Mouse (Mus musculus): Measurements from ENCODE around the gene Plekhg4.

Gene Plekhg4

DNA sequence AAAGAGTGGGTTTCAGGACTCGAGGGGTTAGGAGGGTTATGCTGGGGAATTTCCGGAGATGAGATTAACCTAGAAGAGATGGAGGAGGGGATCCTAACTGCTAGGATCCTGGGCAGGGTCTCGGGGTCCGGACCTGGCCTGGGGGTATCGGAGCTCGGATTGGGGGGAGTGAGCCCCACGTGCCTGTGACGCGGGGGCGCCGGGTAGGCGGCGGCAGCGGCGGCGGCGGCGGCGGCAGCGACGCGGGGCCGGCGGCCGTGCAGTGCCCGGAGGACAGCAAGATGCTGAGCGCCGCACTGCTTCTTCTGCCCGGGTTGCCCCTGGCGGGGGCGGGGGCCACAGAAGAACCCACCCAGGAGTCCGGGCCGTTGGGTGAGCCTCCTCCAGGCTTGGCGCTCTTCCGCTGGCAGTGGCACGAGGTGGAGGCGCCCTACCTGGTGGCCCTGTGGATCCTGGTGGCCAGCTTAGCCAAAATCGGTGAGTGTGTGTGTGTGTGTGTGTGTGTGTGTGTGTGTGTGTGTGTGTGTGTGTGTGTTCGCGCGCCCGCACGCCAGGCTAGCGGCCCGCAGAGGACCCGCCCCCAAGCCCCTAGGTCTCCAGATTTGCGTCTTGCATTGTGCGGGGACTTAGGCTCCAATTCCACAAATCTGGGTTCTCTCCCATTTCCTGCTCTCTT, 23.8 kb upstream of the Plekhg4 start:
- peak; percentile 24 to 44 for DNase-seq (ENCODE audit: low spot score in 2 of 2)

DNA sequence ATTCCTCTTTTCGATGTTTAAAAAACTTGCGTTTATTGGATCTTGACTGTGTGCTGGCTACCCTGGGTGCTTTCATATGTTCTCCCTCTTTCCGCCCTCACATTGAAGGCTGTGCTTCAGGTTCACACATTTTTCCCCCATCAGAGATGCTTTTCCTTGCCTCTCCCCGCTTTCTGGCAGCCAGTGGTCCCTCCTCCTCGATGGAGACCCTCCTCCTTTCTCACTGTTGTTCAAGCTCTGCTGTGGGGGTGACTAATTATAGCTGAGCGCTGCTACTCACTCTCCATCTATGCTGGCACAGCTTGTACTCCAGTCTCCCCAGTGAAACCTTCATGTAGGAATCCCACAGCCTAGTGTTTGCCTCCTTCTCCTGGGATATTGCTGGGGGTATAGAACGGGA, 22.9 kb upstream of the Plekhg4 start:
- DNase-seq (ENCODE audit: low spot score in 2 of 2), result peak; percentile 10 to 36

DNA sequence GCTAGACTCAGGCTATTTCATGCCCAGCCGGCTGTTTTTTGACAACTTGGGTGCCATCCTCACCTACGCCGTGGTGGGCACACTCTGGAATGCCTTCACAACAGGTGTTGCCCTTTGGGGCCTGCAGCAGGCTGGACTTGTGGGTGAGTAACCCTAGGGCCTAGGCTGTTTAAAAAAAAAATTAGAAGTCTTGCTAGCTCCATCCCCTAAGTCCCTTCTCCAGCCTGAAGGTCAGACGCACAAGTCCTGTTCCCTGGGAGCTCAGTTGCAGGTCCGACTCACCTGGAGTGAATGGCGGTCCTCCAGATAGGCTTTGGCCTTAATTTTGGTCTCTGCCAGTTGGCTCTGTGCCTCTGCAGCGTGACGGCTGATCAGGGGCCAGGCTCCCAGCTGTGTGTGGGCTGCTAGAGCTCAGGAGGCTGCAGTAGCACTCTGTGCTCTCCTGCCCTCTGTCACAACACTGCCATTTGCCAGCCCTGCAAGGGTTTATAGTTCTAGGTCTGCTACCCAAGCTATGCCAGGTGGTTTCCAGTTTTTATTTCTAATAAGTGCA, 19.4 kb upstream of the Plekhg4 start:
- DNase-seq (ENCODE audit: low spot score in 2 of 2), result no peak

DNA sequence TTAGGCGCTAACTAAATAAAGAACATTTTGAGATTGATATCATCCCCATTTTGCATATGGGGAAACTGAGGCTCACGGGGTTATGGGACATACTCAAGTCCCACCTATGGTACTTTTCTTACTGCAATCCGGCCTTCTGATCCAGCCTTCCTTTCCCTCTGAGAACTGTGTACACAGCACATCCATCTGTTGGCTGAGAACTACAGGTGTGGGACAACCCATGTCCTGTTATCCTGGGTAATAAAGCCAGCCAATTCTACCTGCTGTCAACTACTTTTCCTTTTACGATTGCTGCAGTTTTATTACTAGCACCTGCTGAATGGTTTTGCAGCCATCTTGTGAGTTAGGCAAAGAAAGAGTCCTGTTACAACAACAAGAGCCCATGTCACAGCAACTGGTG, 18.5 kb upstream of the Plekhg4 start:
- no peak for DNase-seq (ENCODE audit: low spot score in 2 of 2)

DNA sequence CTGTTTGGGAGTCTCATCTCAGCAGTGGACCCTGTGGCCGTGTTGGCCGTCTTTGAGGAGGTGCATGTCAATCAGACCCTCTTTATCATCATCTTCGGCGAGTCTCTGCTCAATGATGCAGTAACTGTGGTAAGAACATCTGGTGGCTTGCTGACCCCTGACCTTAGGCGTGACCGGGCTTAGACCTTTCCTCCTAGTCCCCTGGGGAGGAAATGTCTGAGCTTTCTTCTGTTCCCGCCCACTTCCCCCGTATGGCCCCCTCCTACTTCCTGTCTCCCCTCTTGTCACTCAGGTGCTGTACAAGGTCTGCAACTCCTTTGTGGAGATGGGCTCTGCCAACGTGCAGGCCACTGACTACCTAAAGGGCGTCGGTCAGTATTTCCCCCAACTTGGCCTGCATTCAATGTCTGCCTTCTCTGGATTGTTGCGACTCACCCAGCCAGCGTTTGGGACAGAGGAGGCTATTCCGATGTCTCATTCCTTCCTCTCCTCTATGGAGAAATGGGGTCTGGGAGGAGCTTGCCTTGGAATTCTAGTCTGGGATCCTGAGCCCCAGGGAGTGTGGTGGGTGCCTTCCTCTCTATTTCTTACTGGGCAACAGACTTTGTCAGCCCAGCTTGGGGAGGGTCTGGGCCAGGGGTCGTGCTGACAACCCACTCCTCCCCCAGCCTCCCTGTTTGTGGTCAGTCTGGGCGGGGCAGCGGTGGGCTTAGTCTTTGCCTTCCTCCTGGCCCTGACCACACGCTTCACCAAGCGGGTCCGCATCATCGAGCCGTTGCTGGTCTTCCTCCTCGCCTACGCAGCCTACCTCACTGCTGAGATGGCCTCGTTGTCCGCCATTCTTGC, 17.7 kb upstream of the Plekhg4 start:
- DNase-seq (ENCODE audit: low spot score in 2 of 2), result no peak

DNA sequence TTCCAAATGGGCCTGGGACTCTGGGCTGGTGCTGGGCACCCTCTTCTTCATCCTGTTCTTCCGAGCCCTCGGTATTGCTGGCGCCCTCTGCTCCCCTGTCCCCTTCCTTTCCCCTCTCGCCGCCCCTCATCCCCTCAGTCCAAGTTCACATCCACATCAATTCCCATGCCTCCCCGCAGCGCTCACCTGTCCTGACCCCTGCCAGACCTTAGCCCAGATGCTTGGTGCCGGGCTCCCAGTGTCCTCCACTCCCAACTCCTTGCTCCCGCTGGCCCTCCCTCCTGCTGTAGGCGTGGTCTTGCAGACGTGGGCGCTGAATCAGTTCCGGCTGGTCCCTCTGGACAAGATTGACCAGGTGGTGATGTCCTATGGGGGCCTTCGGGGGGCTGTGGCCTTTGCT, 16.4 kb upstream of the Plekhg4 start:
- no peak for DNase-seq (ENCODE audit: low spot score in 2 of 2)

DNA sequence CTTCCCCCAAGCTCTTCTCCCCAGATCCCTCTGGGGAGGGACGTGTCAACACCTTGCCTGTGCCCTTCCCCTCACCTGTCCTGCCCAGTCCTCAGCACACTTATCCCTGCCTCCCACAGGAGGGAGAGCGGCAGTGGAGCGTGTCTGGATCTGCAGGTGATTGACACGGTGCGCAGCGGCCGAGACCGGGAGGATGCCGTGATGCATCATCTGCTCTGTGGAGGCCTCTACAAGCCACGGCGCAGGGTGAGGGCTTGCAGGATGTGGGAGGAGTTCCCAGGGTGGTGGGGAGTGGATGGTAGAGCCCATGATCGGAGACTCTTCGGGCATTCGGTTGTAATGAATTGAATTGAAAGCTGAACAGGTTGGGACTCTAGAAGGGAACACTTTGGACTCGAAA, 13.9 kb upstream of the Plekhg4 start:
- DNase-seq (ENCODE audit: low spot score in 2 of 2), result no peak

DNA sequence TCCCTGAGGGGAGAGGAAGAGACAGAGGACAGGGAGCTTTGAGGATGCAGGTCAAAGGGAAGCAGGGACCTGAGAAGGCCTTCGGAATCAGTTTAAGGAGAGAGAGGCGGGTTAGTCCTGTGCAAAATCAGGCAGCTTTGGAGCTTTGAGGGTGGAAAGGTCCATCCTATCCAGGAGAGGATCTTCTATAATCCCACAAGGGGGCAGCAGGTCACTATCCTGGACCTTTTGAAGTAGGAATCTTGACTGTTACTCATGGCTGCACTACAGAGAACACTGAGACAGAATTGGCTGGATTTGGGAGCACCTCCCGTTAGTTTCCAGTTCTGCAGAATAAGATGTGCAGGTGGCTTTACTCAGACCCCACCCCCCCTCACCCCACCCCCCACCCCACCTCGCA, 13.4 kb upstream of the Plekhg4 start:
- no peak for DNase-seq (ENCODE audit: low spot score in 2 of 2)

DNA sequence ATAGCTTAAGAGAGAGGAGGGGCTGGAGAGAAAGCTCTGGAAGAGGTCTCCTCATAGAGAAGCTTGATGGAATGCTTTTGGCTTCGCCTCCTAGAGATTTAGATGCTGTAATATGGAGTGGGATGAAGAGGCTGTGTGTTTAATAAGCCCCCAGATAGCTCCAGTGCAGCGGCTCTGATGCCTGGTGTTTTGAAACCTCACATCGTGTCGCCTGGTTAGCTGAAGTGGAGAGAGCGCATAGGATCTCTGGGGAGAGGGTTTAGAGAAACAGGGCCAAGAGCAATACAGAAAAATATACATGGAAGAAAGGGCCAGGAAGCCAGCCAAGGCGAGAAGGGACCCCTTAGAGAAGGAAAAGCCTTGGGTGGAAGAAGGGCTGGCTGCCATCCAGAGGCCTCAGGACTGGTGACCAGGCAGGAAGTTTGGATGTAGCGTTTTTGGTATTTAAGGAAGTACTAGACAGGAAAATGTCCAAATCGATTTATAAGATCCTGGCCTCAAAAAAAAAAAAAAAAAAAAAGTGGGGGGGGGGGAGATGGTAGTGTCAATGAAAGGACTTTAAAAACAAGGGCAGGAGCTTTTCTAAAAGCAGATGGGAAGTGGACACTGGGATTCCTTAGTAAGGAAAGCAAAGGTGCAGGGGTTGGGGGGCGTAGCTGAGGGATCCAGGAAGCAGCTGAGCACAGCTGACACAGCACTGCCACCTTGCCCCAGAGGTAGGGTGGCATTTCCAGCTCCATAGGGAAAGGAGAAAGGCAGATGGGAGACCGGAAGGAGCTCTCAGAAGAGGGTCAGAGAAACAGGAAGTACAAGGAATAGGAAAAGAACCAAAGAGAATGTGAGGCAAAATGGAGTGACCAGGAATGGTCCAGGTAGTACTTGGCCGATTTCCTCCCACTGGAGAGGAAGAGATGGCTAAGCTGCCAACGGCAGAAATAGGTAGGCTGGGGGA, 11.0 kb upstream of the Plekhg4 start:
- no peak for DNase-seq (ENCODE audit: low spot score in 2 of 2)

DNA sequence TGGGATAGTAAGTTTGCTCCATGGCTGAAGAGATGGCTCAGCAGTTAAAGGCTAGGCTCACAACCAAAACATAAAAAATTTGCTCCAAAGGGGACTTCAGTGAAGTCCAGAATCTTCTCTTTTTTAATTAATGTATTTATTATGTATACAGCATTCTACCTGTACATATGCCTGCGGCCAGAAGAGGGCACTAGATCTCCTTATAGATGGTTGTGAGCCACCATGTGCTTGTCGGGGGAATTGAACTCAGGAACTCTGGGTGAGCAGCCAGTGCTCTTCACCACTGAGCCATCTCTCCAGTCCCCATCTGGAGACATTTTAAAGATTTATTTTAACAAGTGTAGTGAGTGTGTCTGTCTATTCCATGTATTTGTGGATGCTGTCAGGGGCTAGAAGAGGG, 6.0 kb upstream of the Plekhg4 start:
- DNase-seq (ENCODE audit: low spot score in 2 of 2), result no peak

DNA sequence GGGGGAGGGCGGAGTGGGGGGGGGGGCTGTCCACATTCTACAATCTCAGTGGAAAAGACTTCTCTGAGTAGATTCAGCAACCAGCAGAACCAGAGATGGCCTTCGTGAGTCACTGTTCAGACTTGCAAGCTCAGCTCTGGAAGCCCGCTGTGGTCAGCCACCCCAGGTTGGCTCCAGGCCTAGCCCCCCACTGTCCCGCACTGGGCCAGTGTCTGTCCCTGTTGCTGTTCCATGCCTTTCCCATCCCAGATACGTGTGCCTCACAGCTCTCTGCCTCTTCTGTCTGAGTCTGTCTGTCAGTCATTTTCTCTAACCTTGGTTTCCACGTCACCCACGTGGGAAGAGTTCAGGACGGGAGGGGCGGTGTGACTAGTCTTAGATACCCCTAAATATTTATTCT, 601 bp upstream of the Plekhg4 start:
- no peak for DNase-seq (ENCODE audit: low spot score in 2 of 2)

DNA sequence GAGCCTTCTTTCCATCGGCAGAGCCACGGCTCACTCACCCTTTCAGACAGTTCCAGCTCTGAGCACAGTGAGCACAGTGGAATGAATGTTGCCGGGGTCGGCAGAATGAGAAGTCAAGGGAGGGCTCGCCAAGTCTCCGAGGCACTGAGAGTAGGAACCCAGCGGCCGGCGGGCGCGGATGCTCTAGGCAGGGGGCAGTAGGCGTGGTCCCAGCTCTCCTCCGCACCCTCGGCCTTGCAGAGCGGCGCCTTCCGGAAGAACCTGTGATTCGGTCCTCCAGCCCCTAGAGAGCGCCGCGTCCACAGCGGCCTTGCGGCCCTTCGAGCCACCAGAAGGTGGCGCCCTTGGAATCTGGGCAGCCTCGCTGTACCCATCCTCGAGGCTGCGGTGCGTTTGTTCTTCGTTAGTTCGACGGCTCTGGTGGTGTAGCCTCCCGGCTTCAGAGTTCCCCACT, 1.5 kb downstream of the Plekhg4 start:
- no peak for DNase-seq (ENCODE audit: low spot score in 2 of 2)

DNA sequence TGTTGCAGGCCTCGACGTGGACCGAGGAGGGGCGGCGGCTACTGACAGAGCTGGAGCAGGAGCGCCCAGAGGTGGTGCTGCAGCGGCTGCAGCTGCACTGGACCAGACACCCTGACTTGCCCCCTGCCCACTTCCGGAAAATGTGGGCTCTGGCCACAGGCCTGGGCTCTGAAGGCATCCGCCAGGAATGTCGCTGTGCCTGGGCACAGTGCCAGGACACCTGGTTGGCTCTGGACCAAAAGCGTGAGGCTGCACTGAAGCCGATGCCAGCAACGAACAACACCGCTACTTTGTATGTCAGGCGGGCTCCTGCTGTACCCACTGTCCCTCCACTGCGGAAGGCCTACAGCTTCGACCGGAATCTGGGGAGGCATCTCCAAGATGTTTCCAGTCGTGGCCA, 5.6 kb downstream of the Plekhg4 start:
- DNase-seq (ENCODE audit: low spot score in 2 of 2), result peak in 1 of 2 experiments; percentile 12

DNA sequence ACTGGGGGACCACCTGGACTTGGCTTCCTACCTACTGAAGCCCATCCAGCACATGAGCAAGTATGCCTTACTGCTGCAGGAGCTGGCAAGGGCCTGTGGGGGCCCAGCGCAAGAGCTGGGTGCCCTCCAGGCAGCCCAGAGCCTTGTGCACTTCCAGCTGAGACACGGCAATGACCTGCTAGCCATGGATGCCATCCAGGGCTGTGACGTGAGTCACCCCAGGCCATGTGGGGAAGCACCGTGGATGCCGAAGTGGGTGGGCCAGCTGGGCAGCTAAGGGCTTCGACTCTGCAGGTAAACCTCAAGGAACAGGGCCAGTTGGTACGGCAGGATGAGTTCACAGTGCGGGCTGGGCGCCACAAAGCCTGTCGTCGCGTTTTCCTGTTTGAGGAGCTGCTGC, 7.2 kb downstream of the Plekhg4 start:
- no peak for DNase-seq (ENCODE audit: low spot score in 2 of 2)

DNA sequence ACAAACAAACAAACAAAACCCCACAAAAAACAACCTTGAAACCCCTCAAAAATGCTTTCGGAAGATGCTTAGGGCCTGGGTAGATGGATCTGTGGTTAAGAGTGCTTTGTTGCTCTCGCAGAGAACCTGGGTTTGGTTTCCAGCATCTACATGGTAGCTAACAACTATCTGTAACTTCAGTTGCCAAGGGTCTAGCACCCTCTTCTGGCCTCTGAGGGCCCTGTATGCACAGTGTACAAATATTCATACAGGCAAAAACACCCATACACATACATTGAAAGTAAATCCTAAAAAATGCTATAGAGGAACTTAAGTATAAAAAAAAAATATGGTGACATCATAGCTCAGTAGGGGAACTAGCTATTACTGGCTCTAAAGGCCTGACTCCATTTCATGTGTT, 11.0 kb downstream of the Plekhg4 start:
- DNase-seq (ENCODE audit: low spot score in 2 of 2), result no peak

DNA sequence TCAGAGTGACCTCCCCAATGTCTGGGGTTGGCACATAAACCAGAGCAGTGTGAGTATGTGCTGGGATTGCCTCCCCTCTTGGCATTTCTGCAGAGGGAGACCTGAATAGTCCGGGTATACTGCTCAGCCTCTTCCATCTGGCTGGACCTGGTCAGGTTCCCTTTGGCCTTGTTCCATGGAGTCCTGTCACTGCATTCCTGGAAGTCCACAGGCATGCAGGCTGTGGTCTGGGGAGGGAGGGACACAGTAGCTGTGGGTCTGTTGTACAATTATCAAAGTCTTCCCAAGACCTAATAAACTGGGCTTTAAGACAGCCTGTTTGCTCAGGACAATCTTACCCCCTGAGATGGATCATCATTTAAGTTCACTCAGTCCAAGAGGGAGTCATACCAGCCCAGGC, 14.1 kb downstream of the Plekhg4 start:
- DNase-seq (ENCODE audit: low spot score in 2 of 2), result no peak

DNA sequence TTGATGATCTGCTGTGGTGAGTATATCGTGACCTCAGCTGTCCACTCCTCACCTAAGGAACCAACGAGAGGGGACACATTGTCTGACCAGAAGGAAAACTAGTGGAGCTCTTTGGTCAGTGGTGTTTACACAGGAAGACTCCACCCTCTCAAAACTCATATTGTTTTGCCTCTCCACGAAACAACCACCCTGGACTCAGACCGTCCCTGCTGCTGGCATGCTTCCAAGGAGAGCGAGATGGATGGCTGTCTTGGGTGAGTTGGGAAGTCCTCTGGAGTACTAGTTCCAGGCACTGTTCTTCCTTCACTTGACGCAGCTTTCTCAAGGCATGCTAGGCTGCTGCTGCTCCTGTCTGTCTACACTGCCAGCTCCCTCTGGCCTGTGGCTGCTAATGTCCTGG, 16.0 kb downstream of the Plekhg4 start:
- no peak for DNase-seq (ENCODE audit: low spot score in 2 of 2)

DNA sequence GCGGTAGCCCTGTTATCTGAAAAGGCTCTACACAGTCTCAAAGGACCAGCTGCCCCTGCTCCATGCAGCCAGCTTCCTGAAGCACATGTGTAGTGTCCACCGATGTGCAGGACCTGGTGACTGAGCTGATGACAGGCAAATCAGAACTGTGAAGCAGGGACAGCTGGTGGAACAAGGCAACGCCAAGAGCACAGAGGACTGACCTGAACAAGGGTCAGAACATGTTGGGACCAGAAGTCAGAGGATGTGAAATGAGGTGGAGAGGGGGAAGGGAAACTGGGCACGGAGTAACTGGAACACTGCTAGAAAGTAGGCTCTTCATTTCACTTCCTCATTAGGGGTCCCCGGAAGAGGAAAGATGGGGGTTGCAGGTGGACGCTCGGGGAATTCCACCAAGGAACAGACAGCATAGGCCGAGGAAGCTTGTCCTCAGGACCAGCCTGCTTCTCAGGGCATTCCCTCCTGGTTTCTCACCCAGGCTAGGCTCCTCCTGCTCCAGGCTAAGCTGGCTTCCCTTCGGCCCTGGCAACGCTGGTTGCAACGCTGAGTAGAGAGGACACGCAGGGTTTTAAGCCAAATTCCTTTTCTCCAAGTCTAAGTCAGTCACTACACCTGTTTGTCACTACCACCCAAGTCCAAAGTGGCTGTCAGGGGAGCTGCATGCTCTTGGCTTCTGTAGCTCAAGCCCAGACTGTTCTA, 20.2 kb downstream of the Plekhg4 start:
- DNase-seq (ENCODE audit: low spot score in 2 of 2), result no peak

DNA sequence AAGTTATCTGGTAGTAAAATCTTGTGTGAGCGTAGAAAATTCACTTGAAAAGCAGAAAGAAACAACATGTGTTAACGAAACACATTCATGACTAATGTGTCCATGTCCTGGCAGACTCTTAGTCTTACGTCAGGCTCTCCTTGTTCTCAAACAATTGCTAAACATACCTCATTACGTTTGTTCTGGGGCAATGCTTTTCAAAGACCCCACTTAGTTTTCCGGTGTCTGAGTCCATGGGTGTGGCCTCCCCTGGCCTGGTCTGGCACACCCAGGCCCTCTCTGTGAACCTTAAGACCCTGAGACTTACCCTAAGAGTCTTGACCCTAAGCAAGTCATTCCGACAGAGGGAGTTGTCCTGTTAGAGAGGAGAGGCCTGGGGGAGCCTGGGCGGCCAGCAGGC, 20.8 kb downstream of the Plekhg4 start:
- DNase-seq (ENCODE audit: low spot score in 2 of 2), result no peak

DNA sequence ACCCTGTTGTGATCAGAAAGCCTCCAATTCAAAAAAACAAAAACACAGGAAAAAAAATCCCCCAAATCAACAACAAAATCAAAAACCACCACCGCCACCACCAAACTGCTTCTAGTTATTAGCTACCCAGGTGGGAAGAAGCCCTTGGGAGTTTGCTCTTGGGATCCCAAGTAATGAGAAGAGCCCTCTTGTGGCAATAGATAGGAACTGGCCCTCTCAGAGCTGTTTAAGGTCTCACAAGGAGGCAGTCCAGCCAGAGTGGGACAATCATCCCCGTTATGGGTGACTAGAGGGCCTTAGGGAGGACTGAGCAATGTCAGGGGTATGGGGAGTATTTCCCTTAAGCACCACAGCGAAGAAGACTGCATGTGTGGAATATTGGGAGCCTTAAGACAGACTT, 24.7 kb downstream of the Plekhg4 start:
- peak in 1 of 2 experiments; percentile 55 for DNase-seq (ENCODE audit: low spot score in 2 of 2)

DNA sequence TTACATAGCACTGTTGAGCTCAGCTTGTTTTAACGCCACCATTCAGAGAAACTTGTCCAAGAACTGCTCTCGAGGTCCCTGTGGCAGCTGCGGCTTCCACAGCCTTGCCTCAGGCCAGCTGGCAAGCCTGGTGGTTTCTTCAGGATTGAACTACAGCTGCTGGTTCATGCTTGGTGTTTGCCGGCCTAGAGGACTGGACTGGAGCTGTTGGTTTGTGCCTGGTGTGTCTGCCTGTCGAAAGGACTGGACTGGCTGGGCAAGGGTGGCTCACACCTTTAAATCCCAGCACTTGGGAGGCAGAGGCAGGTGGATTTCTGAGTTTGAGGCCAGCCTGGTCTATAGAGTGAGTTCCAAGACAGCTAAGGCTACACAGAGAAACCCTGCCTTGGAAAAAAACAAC, 26.9 kb downstream of the Plekhg4 start:
- no peak for DNase-seq (ENCODE audit: low spot score in 2 of 2)

Measured in frontal cortex, postnatal 36 days (tissue).